Mouse (Mus musculus) E14TG2a.4 (cell line): Measurements from ENCODE around the gene Mgst3.

Experiments
- H3K27me3 ChIP-seq: 2 replicates; pipeline ENCODE4 v1.6.1; 2014; ENCODE audit warnings: low read length, control low read depth; ENCODE audit not compliant: insufficient read depth
- H3K36me3 ChIP-seq: 2 replicates; pipeline ENCODE4 v1.6.1; 2014; ENCODE audit warnings: low read length, control low read depth; ENCODE audit not compliant: insufficient read depth
- H3K4me1 ChIP-seq: replicated peaks from 2 replicates; pipeline ENCODE4 v1.6.1; 2014; ENCODE audit warnings: low read depth, low read length, control low read depth
- H3K4me3 ChIP-seq: replicated peaks from 2 replicates; pipeline ENCODE4 v1.5.1; 2014; ENCODE audit warnings: mild to moderate bottlenecking, low read length
- H3K9me3 ChIP-seq: 2 replicates; pipeline ENCODE4 v1.6.1; 2014; ENCODE audit warnings: low read length, control low read depth
- CTCF ChIP-seq: conservative IDR thresholded peaks from 2 replicates; pipeline ENCODE4 v1.5.1; 2014; ENCODE audit warnings: low read length
- NANOG ChIP-seq: IDR thresholded peaks from 2 replicates; pipeline ENCODE4 v1.6.1; 2014; ENCODE audit warnings: borderline replicate concordance, low read length, mixed read lengths
- POU5F1 ChIP-seq: IDR thresholded peaks from 2 replicates; pipeline ENCODE4 v1.6.1; 2014; ENCODE audit warnings: low read length, borderline replicate concordance

The Mgst3 gene

GRCm38 (mm10) chr1:167374942-167375341 lies 18.7 kb downstream of the Mgst3 start:
- peaks cover 20% of the 10 kb centered on the region for H3K27me3 ChIP-seq
- H3K9me3 ChIP-seq = no peaks in the 10 kb centered on the region
- peak overlapping the region; percentile 40; the same call in 1 of the 2 replicates for H3K4me3 ChIP-seq
- peaks cover 53% of the 10 kb centered on the region for H3K4me1 ChIP-seq
- TF ChIP-seq CTCF (no peak), POU5F1 (no peak), NANOG (no peak)
- peaks cover 5% of the 10 kb centered on the region; the same call in 1 of the 2 replicates for H3K36me3 ChIP-seq

DNA sequence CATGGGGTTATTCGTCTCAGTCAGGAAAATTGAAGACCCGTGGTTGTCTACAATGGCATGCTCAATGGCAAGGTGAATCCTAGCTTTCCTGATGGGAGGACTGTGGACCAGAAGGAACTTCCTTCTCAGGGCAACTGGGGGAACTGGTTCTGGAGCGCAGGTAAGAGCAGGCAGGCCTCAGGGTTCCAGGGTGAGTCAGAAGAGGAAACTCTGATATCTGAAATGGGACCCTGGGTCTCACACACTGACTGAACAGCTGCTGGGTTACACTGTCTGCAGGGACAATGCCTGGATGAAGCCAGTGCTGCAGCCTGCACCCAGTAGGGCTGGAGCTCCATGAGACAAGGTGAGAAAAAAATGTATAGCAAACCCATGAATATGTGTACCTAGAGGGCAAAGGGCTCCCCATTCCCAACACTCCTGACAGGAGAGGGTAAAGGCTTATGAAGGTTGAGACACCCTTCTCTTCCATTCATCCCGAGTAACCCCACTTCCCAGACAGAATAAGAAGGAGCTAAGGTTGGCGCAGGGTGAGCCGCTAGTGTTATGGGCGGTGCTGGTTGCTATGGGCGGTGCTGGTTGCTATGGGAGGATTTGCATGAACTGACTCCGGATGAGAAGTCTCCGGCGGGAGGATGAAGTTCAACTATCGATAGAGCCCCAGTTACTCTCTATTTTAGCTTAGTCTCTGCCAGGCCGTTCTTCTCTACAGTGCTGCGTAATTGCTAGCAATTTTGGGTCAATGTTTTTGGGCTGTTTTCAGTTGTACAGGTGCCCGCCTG lies 19.4 kb downstream of the Mgst3 start:
- peak overlapping the region; percentile 40; the same call in 1 of the 2 replicates for H3K4me3 ChIP-seq
- H3K9me3 ChIP-seq = no peaks in the 10 kb centered on the region
- H3K36me3 ChIP-seq = peaks cover 6% of the 10 kb centered on the region; the same call in 1 of the 2 replicates
- peaks cover 20% of the 10 kb centered on the region for H3K27me3 ChIP-seq
- TF ChIP-seq POU5F1 = no peak
- no peak for TF ChIP-seq NANOG
- TF ChIP-seq CTCF = no peak
- peaks cover 45% of the 10 kb centered on the region for H3K4me1 ChIP-seq

GRCm38 (mm10) chr1:167372739-167373138 lies 20.9 kb downstream of the Mgst3 start:
- Histone ChIP-seq H3K9me3 (no peaks in the 10 kb centered on the region), H3K27me3 (peaks cover 20% of the 10 kb centered on the region), H3K36me3 (peaks cover 18% of the 10 kb centered on the region), H3K4me3 (no peak overlapping the region), H3K4me1 (peaks cover 33% of the 10 kb centered on the region)
- no peak for TF ChIP-seq CTCF

GRCm38 (mm10) chr1:167369905-167370304 lies 23.7 kb downstream of the Mgst3 start:
- Histone ChIP-seq H3K9me3 (no peaks in the 10 kb centered on the region), H3K36me3 (peaks cover 40% of the 10 kb centered on the region), H3K4me1 (peaks cover 21% of the 10 kb centered on the region), H3K4me3 (no peak overlapping the region), H3K27me3 (peaks cover 9% of the 10 kb centered on the region; the same call in 1 of the 2 replicates)
- TF ChIP-seq CTCF = peak; percentile 85
- no peak for TF ChIP-seq POU5F1

GRCm38 (mm10) chr1:167368513-167368912 lies 25.1 kb downstream of the Mgst3 start:
- TF ChIP-seq CTCF (no peak), NANOG (no peak), POU5F1 (no peak)
- Histone ChIP-seq H3K9me3 (no peaks in the 10 kb centered on the region), H3K4me1 (peaks cover 7% of the 10 kb centered on the region), H3K36me3 (peaks cover 52% of the 10 kb centered on the region), H3K4me3 (no peak overlapping the region), H3K27me3 (peaks cover 4% of the 10 kb centered on the region; the same call in 1 of the 2 replicates)

DNA sequence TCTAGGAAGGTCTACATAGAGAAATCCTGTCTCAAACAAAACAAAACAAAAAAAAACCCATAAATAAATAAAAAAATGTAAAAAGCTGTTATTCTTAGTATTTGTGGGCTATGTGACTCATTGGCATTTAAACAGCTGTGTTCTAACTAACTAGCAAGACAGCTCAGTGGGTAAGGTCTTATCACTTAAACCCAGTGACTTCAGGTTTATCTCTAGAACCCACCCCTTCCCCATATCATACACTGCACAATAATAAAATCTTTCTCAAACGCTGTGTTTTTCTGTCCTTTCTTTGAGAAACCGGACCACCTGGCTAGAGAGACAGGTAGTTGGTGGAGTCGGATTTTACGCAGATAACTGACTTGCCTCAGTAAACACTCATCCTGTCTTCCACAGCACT lies 25.6 kb downstream of the Mgst3 start:
- TF ChIP-seq CTCF (no peak), NANOG (no peak), POU5F1 (no peak)

GRCm38 (mm10) chr1:167366621-167367020 lies 27.0 kb downstream of the Mgst3 start:
- TF ChIP-seq NANOG (no peak), CTCF (no peak), POU5F1 (no peak)
- H3K9me3 ChIP-seq = no peaks in the 10 kb centered on the region

More for the DNA sequence above, 25.6 kb downstream of the Mgst3 start:
- Histone ChIP-seq H3K4me1 (peaks cover 6% of the 10 kb centered on the region; the same call in 1 of the 2 replicates), H3K27me3 (peaks cover 4% of the 10 kb centered on the region; the same call in 1 of the 2 replicates), H3K4me3 (no peak overlapping the region), H3K9me3 (no peaks in the 10 kb centered on the region), H3K36me3 (peaks cover 57% of the 10 kb centered on the region)

DNA sequence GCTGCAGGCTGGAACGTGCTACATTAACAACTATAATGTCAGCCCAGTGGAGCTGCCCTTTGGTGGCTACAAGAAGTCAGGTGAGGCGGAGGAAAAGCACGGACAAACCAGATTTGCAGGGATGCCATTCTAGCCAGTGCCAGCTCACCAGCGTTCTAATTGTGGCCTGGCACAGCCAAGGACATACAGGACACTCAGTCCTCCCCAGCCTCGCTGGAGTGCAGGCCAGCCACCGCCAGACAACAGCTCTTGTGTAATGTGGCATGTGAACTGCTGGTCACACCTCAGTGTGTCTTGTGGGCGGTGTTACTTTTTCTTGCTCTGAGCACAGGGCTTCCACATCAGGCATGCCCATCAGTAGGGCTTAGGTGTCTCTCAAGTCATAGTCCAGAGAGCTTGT lies 27.8 kb downstream of the Mgst3 start:
- no peaks in the 10 kb centered on the region for H3K9me3 ChIP-seq
- no peak for TF ChIP-seq CTCF
- no peak for TF ChIP-seq POU5F1
- TF ChIP-seq NANOG = no peak
- no peaks in the 10 kb centered on the region for H3K27me3 ChIP-seq
- H3K36me3 ChIP-seq = peaks cover 79% of the 10 kb centered on the region
- H3K4me1 ChIP-seq = no peaks in the 10 kb centered on the region; the same call in 1 of the 2 replicates
- no peak overlapping the region for H3K4me3 ChIP-seq

More at GRCm38 (mm10) chr1:167366621-167367020, 27.0 kb downstream of the Mgst3 start:
- Histone ChIP-seq H3K4me1 (no peaks in the 10 kb centered on the region; the same call in 1 of the 2 replicates), H3K27me3 (no peaks in the 10 kb centered on the region), H3K36me3 (peaks cover 71% of the 10 kb centered on the region), H3K4me3 (no peak overlapping the region)

DNA sequence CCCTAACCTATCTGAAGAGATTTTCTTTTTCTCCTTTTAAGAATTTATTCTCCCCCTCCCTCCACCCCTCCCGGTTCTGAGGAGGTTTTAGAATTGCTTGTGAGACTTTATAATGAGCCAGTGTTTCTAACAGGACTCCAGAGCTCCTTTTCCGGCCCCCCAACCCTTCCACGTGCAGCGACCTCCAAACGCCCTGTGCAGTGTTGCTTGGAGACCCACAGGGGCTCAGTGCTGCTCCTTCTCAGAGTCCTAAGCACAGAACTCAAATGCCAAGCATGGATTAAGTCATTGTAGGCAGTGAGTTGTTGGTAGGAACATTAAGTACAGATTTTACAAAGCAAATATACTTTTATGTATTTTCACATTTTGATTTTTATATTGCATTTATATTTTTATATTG lies 30.3 kb downstream of the Mgst3 start:
- Histone ChIP-seq H3K27me3 (no peaks in the 10 kb centered on the region), H3K4me3 (no peak overlapping the region), H3K9me3 (no peaks in the 10 kb centered on the region), H3K4me1 (peaks cover 6% of the 10 kb centered on the region), H3K36me3 (peaks cover 94% of the 10 kb centered on the region)
- TF ChIP-seq NANOG = no peak
- no peak for TF ChIP-seq POU5F1
- no peak for TF ChIP-seq CTCF
